Mouse (Mus musculus): ENCODE data around the gene Il12a.

DNA sequence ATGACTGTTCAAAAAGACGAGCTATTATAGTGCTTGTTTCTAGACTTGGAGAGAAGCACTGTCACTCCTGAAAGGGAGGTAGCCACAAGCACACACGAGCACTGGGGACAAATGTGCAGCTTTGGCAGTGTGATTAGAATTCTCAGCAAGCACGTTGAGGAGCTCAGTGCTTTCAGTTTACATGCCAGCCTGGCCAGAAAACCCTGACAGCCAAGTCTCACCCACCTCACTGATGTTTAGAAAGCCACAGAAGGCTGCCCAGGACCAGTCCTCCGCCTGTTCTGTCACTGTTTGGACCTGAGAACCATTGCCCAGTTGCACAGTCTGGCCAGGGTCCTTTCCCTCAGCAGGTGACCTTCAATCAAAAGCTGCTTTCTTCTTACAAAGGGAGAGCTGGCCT is 29.9 kb upstream of the Il12a start:
- no peak for TF ChIP-seq MYOG (IDR thresholded peaks at IDR 0.05; ENCODE audit: control insufficient read depth in 1 of 3, insufficient read depth in 1 of 3, insufficient read length in 2 of 3, low read depth in 2 of 3)
- TF ChIP-seq POLR2A (IDR thresholded peaks at IDR 0.05; ENCODE audit: insufficient read length, low read depth) = no peak
- no peak for TF ChIP-seq POLR2AphosphoS2 (IDR thresholded peaks at IDR 0.05; ENCODE audit: insufficient read length, low read depth)
- TF ChIP-seq MAX (IDR thresholded peaks at IDR 0.05; ENCODE audit: low read depth) = no peak
- no peak for TF ChIP-seq CEBPB (IDR thresholded peaks at IDR 0.05; ENCODE audit: insufficient read depth, poor library complexity, severe bottlenecking)
